Mouse (Mus musculus): ENCODE data around the gene Ndc1. TPM values are rescaled to one million over a fixed set of nuclear protein-coding genes. Genes with fewer than 3 reads are reported as not detected.

The Ndc1 gene
- 37.6 TPM in 2 replicates for polyA plus RNA-seq (2015; fragmentation: Nextera tagmentation; extraction: Ambion mirVana)

DNA sequence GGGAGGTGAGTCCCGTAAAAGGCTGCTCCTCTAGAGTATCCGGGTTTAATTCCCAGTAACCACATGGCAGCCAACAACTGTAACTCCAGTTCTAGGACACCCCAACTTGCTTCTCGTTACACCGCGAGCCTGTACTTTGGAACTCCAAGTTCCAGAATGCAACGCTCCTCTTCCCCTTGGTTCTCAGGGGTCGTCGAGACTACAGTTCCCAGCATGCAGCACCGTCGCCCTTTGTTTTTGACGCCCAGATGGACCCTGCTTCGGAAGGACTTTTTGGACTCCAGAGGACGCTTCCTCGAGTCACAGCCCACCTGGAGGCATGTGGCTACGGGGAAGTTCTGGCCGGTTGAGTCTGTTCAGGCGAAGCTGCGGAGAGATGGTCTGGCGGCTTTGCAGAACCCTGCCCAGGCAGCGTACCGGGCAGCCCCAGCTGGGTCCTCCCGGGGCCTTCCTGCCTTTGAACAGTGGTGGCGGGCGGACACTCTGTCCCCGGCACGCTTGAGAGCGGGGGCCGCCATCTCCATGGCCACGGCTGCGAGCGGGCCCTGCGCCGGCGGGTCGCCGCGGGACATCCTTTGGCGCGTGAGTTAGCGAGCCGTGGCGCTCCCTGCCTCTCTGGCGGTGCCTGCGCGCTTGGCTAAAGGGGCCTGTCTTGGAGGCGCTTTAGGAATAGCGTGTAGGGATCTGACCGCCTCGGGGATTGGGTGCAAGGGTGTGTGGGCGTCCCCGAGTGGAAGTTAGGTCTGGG is at the start of gene Ndc1:
Gene Ndc1 (plus strand): TSS at position 218 of the 748 bp plus-strand sequence.
- Histone ChIP-seq H3K4me1 (peaks cover 10% of the 10 kb centered on the region), H3K9ac (peak within 1 kb of the TSS; percentile 66), H3K4me2 (peak within 1 kb of the TSS; percentile 68), H3K27ac (peak within 1 kb of the TSS; percentile 87), H3K36me3 (peaks cover 19% of the 10 kb centered on the region), H3K9me3 (no peaks in the 10 kb centered on the region), H3K4me3 (peak within 1 kb of the TSS; percentile 59), H3K27me3 (no peaks in the 10 kb centered on the region)
- peak; percentile 98 for ATAC-seq (ENCODE audit: borderline replicate concordance, extremely low read depth, low FRiP score, low TSS enrichment)
- under 1% methylated on average over 51 of the region's 51 CpGs for WGBS

DNA sequence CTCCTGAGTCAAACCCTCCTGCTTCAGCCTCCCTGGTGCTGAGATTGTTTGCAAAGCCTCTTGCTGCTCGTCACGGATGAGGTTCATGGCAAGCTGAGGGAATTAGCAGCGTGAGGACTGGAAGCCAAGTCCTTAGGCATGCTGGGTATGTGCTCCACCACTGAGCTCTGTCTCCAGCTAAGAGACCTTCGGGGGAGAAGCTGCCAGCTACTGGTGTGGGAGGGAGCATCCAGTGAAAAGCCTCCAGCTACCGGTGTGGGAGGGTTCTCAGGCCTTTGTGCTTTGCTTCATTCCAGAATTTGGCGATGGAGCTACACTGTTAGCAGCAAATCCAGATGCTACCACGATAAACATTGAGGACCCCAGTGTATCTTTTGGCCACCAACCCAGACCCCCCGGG is 48.9 kb upstream of the Ndc1 start:
- no peaks in the 10 kb centered on the region for H3K27me3 ChIP-seq
- no peak overlapping the region for H3K4me3 ChIP-seq
- no peak overlapping the region for H3K27ac ChIP-seq
- H3K36me3 ChIP-seq, result peaks cover 34% of the 10 kb centered on the region
- ATAC-seq (ENCODE audit: borderline replicate concordance, extremely low read depth, low FRiP score, low TSS enrichment), result no peak
- WGBS, result 74% methylated on average over 8 of the region's 8 CpGs
- peaks cover 12% of the 10 kb centered on the region for H3K4me1 ChIP-seq
- H3K9me3 ChIP-seq, result no peaks in the 10 kb centered on the region
- H3K4me2 ChIP-seq, result no peak overlapping the region
- H3K9ac ChIP-seq, result no peak overlapping the region

DNA sequence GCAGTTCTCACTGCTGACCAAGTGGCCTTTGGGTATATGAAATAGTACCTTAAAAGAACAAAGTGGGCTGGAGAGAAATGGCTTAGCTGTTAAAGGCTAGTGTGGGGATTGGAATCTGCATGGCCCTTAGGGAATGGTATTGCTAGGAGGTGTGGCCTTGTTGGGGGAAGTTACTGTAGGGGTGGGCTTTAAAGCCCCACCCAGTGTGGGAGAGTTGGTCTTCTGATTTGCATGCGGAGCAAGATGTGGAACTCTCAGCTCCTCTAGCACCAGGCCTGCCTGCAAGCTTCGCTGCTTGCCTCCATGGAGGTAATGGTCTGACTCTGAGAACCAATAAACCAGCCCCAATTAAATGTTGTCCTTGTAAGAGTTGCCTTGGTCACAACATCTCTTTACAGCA is 46.5 kb upstream of the Ndc1 start:
- no peak for ATAC-seq (ENCODE audit: borderline replicate concordance, extremely low read depth, low FRiP score, low TSS enrichment)
- Histone ChIP-seq H3K27ac (no peak overlapping the region), H3K4me2 (no peak overlapping the region), H3K9me3 (no peaks in the 10 kb centered on the region), H3K36me3 (peaks cover 34% of the 10 kb centered on the region), H3K27me3 (no peaks in the 10 kb centered on the region), H3K4me3 (no peak overlapping the region), H3K4me1 (no peaks in the 10 kb centered on the region), H3K9ac (no peak overlapping the region)
- 68% methylated on average over 2 of the region's 2 CpGs for WGBS

DNA sequence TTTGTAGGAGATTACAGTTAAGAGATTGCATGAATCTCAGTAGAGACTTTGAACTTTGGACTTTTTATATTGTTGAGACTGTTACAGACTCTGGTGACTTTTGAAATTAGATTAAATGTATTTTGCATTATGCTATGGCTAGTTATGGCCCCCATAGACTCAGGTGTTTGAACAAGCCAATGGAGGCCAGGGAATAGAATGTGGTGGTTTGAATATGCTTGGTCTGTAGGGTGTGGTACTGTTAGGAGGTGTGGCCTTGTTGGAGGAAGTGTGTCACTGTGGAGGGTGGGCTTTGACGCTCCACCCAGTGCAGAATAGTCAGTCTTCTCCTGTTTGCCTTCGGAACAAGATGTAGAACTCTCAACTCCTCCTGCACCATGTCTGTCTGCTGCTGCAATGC is 44.5 kb upstream of the Ndc1 start:
- peaks cover 39% of the 10 kb centered on the region for H3K36me3 ChIP-seq
- no peak overlapping the region for H3K27ac ChIP-seq
- no peak for ATAC-seq (ENCODE audit: borderline replicate concordance, extremely low read depth, low FRiP score, low TSS enrichment)
- WGBS, result 93% methylated on average over 2 of the region's 2 CpGs
- no peak overlapping the region for H3K9ac ChIP-seq
- no peaks in the 10 kb centered on the region for H3K27me3 ChIP-seq
- no peak overlapping the region for H3K4me3 ChIP-seq
- no peak overlapping the region for H3K4me2 ChIP-seq
- no peaks in the 10 kb centered on the region for H3K4me1 ChIP-seq
- H3K9me3 ChIP-seq, result no peaks in the 10 kb centered on the region

DNA sequence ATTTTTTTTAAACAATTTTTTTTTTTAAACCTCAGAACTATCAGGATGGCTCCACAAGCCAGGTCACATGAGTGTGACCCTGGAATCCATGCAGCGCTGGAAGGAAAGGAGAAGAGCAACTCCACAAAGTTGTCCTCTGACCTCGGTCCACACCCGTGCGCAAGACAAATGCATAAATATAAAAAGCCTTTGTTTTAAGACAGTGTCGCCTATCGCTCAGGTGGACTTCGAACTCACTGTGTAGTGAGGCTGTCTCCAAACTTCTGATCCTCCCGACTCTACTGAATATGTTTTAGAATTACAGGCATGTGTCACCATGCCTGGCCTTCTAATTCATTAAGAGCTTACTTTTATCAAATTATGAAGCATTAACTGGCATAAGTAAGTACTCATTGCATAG is 39.1 kb upstream of the Ndc1 start:
- WGBS, result 92% methylated on average over 8 of the region's 8 CpGs

DNA sequence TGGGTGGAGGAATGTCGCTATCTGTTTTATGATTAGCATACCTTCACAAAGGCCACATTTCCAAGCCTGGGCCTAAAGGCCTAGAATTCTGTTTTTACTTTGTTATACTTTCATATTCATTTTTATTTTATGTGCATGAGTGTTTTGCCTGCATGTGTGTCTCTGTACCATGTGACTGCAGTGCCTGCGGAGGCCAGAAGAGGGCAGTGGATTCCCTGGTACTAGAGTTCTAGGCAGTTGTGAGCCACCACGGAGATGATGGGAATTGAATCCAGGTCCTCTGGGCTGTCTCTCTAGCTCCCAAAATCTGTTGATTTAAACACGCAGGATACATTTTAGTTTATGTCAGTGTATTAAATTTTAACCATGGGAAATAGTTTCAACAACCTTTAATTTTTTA is 34.1 kb upstream of the Ndc1 start:
- Histone ChIP-seq H3K9me3 (no peaks in the 10 kb centered on the region), H3K4me1 (no peaks in the 10 kb centered on the region), H3K4me3 (no peak overlapping the region), H3K9ac (no peak overlapping the region), H3K27me3 (no peaks in the 10 kb centered on the region), H3K27ac (no peak overlapping the region), H3K4me2 (no peak overlapping the region), H3K36me3 (no peaks in the 10 kb centered on the region)
- whole genome bisulfite sequencing, result 92% methylated on average over 4 of the region's 4 CpGs
- ATAC-seq (ENCODE audit: borderline replicate concordance, extremely low read depth, low FRiP score, low TSS enrichment), result no peak

More for the DNA sequence above, 39.1 kb upstream of the Ndc1 start:
- ATAC-seq (ENCODE audit: borderline replicate concordance, extremely low read depth, low FRiP score, low TSS enrichment), result no peak
- Histone ChIP-seq H3K4me2 (no peak overlapping the region), H3K4me3 (no peak overlapping the region), H3K9me3 (no peaks in the 10 kb centered on the region), H3K27me3 (no peaks in the 10 kb centered on the region), H3K9ac (no peak overlapping the region), H3K27ac (no peak overlapping the region), H3K36me3 (peaks cover 6% of the 10 kb centered on the region), H3K4me1 (no peaks in the 10 kb centered on the region)

DNA sequence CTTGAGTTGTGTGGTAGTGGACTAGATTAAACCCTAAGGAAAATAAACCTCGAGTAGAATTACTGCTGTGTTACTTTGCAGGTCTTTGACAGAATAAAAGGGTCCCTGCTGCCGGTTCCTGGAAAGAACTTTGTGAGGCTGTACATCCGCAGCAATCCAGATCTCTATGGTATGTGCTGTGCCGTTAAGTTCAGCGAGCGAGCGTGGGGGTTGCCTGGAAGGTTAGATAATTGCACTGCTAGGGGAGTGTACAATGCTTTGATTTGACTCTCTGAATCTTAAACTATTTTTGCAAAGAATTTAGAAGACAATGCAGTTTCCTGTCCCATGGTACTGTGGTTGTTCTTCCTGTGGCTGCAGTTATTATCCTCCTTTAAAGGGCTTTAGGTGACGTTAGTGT is 31.2 kb upstream of the Ndc1 start:
- no peak overlapping the region for H3K4me3 ChIP-seq
- H3K9ac ChIP-seq, result no peak overlapping the region
- peaks cover 7% of the 10 kb centered on the region; the same call in 1 of the 2 replicates for H3K4me1 ChIP-seq
- whole genome bisulfite sequencing, result 77% methylated on average over 8 of the region's 8 CpGs
- H3K4me2 ChIP-seq, result no peak overlapping the region
- no peak overlapping the region for H3K27ac ChIP-seq
- H3K9me3 ChIP-seq, result no peaks in the 10 kb centered on the region
- H3K27me3 ChIP-seq, result no peaks in the 10 kb centered on the region
- H3K36me3 ChIP-seq, result no peaks in the 10 kb centered on the region
- no peak for ATAC-seq (ENCODE audit: borderline replicate concordance, extremely low read depth, low FRiP score, low TSS enrichment)

DNA sequence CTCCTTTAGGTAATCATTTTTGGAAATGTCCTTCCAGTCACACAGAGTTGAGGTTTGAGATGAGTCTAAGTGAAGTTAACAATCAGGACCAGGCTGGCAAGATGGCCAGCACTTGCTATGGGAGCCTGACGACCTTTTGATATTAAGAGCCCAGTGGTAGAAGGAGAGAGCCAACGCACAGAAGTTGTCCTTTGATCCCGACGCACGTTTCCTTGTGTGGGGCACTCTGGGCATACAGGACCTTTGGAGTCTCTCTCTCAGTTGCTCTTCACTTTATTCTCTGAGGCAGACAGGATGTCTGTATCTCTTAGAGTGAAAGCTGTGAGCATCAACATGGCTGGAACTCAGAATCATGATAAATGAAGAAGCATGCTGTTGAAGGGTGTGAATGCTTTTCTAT is 30.1 kb upstream of the Ndc1 start:
- no peak overlapping the region for H3K9ac ChIP-seq
- no peak overlapping the region for H3K4me2 ChIP-seq
- no peaks in the 10 kb centered on the region for H3K27me3 ChIP-seq
- no peak for ATAC-seq (ENCODE audit: borderline replicate concordance, extremely low read depth, low FRiP score, low TSS enrichment)
- 88% methylated on average over 5 of the region's 5 CpGs for WGBS
- no peak overlapping the region for H3K27ac ChIP-seq
- peaks cover 8% of the 10 kb centered on the region; the same call in 1 of the 2 replicates for H3K4me1 ChIP-seq
- H3K4me3 ChIP-seq, result no peak overlapping the region
- no peaks in the 10 kb centered on the region for H3K9me3 ChIP-seq
- H3K36me3 ChIP-seq, result no peaks in the 10 kb centered on the region

DNA sequence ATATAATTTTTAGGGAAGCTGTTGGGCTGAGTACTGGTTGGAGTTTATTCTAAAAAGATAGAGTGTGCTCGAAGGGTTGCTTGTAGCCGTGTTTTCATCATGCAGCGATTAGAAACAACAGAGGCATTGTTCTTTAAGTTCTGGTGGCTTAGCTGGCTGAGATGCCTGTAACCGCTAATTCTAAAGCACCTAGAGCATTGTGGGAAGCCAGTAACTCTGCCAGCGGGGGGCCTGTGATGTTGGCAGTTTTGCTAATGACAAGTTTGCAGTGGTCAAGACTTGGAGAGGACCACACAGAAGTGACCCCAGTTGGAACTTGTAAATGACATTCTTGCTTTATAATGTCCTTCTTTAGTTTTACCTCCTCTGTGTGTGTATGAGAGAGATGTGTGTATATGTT is 26.2 kb upstream of the Ndc1 start:
- Histone ChIP-seq H3K27ac (peak overlapping the region; percentile 27; the same call in 1 of the 2 replicates), H3K27me3 (no peaks in the 10 kb centered on the region), H3K36me3 (no peaks in the 10 kb centered on the region), H3K9ac (no peak overlapping the region), H3K4me2 (no peak overlapping the region), H3K4me3 (no peak overlapping the region), H3K4me1 (peaks cover 8% of the 10 kb centered on the region; the same call in 1 of the 2 replicates), H3K9me3 (no peaks in the 10 kb centered on the region)
- ATAC-seq (ENCODE audit: borderline replicate concordance, extremely low read depth, low FRiP score, low TSS enrichment), result peak; percentile 35; the same call in 1 of the 2 replicates
- 46% methylated on average over 5 of the region's 5 CpGs for WGBS

DNA sequence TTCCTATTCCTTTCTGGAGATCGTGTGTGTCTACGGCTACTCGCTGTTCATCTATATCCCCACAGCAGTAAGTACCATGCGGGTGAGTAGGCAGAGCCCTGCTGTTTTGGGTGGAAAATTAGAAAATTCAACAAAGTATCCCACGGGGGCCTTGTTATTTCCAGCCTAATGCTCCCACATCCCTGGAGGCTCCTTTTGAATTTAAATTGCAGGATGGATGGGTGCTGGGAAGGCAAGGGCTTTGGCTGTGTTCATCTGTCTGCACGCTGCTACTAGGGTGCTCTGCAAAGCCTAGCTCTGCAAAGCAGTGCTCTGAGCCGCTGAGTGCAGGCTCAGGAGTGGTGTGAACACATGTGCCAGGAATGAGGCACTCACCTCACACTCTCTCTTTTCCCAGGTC is 23.0 kb upstream of the Ndc1 start:
- Histone ChIP-seq H3K36me3 (no peaks in the 10 kb centered on the region), H3K4me3 (no peak overlapping the region), H3K9me3 (no peaks in the 10 kb centered on the region), H3K9ac (no peak overlapping the region), H3K27ac (no peak overlapping the region), H3K4me2 (no peak overlapping the region), H3K27me3 (no peaks in the 10 kb centered on the region), H3K4me1 (peaks cover 18% of the 10 kb centered on the region; the same call in 1 of the 2 replicates)
- WGBS, result 83% methylated on average over 7 of the region's 7 CpGs
- no peak for ATAC-seq (ENCODE audit: borderline replicate concordance, extremely low read depth, low FRiP score, low TSS enrichment)

DNA sequence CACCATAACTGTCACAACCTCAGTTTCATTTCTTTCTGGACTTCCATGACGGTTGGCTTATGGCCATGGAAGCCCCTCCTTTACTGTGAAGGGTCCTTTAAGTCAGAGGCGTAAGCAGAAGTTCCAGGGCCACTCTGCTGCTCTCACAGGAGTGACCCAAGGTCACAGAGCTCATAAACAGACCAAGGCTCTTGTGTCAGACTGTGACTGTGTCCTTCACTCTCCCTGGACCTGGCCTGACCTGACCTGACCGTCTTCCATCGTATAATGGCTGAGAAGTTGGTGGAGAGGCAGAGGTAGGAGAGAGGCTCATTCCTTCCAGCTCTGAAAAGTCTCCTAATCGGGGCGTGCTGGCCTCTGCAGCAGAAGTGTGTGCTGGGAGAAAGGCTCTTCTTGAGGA is 20.4 kb upstream of the Ndc1 start:
- ATAC-seq (ENCODE audit: borderline replicate concordance, extremely low read depth, low FRiP score, low TSS enrichment), result no peak
- Histone ChIP-seq H3K9me3 (no peaks in the 10 kb centered on the region), H3K4me1 (peaks cover 12% of the 10 kb centered on the region; the same call in 1 of the 2 replicates), H3K4me2 (no peak overlapping the region), H3K36me3 (no peaks in the 10 kb centered on the region), H3K4me3 (no peak overlapping the region), H3K27me3 (no peaks in the 10 kb centered on the region), H3K9ac (no peak overlapping the region), H3K27ac (no peak overlapping the region)
- 54% methylated on average over 6 of the region's 6 CpGs for WGBS

DNA sequence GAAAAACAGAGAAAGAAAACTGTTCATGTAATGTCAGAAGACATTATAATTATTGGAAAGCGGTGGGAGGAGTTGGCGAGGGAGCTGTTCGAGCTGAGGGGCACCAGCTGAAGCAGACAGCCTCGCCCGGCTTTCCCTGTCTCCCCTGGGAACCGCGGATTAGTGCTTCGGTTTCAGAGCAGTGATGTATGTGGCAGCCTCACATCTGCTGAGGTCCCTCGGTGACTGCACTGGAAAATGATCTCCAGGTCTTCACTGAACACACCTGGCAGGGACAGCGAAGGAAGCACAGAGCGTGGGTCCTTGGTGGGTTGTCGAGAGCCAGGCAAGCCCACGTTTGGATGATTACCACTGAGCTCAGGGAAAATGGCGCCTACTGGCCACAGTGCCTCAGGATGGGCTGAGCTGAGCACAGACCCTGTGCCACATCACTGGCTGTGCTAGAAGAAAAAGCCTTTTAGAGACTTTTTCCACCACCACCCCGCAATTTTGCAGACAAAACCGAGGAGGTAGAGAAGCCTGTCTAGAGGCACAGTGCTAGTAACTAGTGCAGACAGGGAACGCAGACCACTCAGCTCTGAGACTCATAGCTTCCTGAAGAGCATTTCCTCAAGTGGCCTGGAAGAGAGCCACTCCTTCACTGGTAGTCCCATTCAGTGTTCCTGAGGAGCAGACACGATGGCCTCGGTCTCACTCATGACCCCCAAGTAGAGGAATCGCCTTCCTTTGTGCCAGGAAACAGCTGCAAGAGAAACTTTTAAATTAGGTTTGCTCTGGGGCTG is 18.9 kb upstream of the Ndc1 start:
- Histone ChIP-seq H3K36me3 (no peaks in the 10 kb centered on the region; the same call in 1 of the 2 replicates), H3K4me3 (no peak overlapping the region), H3K9ac (no peak overlapping the region), H3K27ac (peak overlapping the region; percentile 57), H3K4me2 (peak overlapping the region; percentile 22; the same call in 1 of the 2 replicates), H3K9me3 (no peaks in the 10 kb centered on the region), H3K27me3 (no peaks in the 10 kb centered on the region), H3K4me1 (peaks cover 12% of the 10 kb centered on the region; the same call in 1 of the 2 replicates)
- peak; percentile 75; the same call in 1 of the 2 replicates for ATAC-seq (ENCODE audit: borderline replicate concordance, extremely low read depth, low FRiP score, low TSS enrichment)
- 58% methylated on average over 20 of the region's 20 CpGs for WGBS
